Mouse (Mus musculus): Measurements from ENCODE around the gene Ckm.

DNA sequence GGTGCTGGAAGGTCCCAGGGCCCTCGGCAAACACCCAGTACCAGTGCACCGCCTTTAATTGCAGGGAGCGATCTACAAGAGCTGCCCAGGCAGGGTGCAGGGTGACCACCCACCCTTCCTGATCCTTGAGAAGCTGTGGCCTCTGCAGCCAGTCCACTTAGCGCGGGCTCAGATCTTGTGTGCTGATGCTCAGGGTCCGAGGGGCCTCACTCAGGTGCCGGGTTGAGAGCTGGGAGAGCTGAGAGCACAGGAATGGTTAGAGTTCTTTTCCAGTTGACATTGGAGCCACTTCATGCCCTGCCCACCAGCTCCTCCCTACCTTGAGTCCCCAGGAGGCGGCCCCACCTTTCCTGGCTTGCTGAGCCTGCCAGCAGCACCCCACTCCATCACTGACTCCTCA, 10.1 kb upstream of the Ckm start:
- no peak for TF ChIP-seq FLI1 (IDR thresholded peaks at IDR 0.05; ENCODE audit: low read length)
- no peak for TF ChIP-seq GATA1 (IDR thresholded peaks at IDR 0.05; ENCODE audit: borderline replicate concordance, low read length)

Data from megakaryocyte, embryonic 14.5 days (primary cell).